Mouse (Mus musculus) forelimb bud, embryonic 11.5 days (tissue): ENCODE results near the gene Smg9.
"Not testable (repeated sequence)": the region's sequence is repeated elsewhere in the genome, so short reads cannot be mapped to it uniquely, and the experiment has no call there.

Source experiments
- DNase-seq: peaks from one replicate; pipeline ENCODE4 v3.0.0-alpha.2; 2012; ENCODE audit warnings: low read depth, low spot score

The Smg9 gene

DNA sequence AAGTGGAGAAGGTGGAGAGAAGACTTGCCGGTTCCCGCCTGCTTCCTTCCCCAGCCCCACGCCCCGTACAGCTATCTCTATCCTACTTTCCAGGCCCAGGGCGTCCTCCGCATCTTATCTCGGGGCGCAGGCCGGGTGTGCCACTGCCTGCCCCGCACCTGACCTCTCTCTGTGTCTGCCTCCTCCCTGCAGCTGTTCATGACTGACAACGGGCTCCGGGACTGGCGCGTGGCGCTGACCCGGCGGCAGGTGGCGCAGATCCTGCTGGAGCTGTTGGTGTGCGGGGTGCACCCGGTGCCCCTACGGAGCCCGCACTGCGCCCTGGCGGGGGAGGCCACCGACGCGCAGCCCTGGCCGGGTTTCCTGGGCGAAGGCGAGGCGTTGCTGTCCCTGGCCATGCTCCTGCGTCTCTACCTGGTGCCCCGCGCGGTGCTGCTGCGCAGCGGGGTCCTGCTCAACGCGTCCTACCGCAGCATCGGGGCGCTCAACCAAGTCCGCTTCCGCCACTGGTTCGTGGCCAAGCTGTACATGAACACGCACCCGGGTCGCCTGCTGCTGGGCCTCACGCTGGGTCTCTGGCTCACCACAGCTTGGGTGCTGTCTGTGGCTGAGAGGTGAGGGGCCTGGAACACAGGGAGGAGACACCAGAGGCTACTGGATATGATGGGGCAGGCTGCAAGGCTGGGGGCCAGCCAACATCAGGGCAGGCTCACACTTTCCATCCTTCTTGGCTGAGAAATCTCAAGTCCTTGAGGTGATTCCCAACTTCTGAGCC is 22.1 kb upstream of the Smg9 start:
- DNase-seq, result no peak

DNA sequence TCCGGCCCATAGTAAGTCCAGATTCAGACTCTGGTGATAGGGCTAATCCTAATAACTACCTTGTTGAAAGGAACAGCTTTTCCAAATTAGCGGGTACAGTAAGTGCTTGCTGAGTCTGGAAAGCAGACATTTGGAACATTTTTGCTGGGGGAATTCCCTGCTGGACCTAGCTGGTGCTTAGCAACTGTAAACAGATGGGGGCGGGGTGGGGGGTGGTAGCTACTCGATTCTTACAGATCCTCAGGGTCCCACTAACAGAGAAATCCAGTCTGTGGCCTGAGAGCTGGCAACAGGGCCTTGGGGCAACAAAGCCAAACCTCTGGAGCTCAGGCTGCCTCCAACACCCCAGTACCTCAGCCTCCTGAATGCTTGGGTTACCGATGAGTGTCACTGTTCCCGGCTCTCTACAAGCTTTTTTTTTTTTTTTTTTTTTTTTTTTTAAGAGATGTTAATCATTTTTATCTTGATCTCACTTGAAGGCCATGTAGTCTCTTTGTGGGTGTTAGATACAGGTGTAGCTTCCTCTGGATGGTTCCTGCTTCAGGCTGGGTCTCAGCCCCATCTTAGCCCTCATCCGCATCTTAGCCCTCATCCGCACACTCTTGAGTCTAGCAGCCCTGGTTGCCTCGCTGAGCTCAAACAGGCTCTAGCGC is 21.2 kb upstream of the Smg9 start:
- DNase-seq, result peak; percentile 79

- DNase-seq, result peak; percentile 62
Observed at GRCm38 (mm10) chr7:24379934-24380333, 19.5 kb upstream of the Smg9 start.

DNA sequence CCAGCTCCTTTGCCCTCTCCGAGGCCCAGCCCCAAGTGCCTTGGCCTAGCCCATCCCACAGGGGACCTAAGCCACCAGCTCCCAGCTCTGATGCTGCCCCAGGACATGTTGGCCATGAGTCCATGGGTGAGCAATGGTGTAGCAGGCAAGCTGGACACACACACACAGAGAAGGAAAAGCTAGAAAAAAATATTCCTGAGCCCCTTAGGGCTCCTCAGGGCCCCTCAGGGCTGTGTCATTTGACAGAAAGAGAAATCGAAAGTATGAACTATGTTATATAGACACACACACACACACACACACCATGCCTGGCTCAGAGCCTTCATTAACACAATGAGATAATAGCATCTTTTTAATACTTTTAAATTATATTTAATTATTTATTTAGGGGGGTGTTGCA is 19.0 kb upstream of the Smg9 start:
- no peak for DNase-seq

DNA sequence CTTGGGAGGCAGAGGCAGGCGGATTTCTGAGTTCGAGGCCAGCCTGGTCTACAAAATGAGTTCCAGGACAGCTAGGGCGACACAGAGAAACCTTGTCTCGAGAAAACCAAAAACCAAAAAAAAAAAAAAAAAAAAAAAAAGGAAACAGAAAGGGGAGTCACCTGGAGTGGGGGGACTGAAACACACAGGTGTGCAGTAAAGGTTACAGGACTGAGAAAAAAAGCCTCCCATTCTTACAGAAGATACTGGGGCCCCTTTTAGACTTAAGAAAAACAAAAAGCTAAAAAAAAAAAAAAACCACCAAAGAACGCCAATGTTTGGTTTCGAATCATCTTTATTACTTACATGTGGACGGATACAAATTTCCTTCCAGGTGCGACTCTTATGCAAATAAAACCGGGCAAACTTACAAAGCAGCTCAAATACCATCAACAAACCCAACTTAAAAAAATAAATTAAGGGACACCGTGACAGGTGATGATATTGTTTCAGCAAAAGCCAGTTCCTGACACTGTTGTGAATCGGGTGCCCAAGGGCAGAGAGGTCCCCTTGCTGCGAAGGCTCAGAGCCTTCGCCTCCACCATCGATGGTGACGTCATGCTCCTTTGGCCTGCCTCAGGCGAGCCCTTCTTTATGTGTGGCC is 16.6 kb upstream of the Smg9 start:
- DNase-seq, result no peak

- no peak for DNase-seq
Observed at GRCm38 (mm10) chr7:24384070-24384469, 15.3 kb upstream of the Smg9 start.

DNA sequence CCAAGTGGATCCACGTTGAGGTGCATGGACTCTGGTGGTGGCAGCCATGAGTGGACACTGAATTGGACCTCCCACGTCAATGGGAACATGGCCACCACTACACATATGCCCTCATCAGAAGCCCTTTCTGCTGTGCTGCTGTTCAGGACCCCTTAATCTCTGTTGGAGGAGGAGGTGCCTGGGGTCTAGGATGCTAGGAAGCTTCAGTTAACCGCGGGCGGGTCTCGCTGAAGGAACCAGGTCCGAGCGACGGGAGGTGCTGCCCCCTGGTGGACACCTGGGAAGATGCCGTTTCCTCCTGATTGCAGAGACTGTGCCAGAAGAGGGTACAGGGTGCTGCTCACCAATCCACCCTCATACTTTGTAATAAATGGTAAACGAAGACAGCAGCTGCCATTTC is 14.6 kb upstream of the Smg9 start:
- peak; percentile 68 for DNase-seq

DNA sequence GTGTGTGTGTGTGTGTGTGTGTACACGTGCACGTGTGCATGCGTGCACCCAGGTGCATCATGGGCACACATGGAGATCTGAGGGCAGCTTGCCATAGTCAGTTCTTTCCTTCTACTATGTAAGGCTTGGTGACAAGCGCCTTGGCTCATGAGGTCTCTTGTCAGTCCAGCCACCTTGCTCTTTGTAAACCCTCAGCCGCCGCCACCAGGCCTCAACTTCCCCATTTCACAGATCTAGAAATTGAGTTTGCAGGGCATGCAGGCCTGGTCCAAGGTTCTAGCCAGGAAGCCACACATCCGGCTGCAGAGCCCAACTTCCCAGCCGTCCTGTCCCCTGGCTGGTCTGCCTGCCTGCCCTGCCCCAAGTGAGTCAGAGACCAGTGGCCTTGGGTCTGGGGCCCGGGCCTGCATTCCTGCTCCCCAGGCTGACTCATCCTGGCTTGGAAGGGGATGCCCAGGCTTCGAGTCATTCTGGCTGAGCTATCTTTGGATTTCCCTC is 12.3 kb upstream of the Smg9 start:
- DNase-seq, result no peak

- no peak for DNase-seq
Observed at GRCm38 (mm10) chr7:24389516-24390187, 9.8 kb upstream of the Smg9 start.

GRCm38 (mm10) chr7:24390512-24390911 is 8.9 kb upstream of the Smg9 start:
- no peak for DNase-seq

- DNase-seq, result peak; percentile 83
Observed at GRCm38 (mm10) chr7:24391077-24391476, 8.3 kb upstream of the Smg9 start.

DNA sequence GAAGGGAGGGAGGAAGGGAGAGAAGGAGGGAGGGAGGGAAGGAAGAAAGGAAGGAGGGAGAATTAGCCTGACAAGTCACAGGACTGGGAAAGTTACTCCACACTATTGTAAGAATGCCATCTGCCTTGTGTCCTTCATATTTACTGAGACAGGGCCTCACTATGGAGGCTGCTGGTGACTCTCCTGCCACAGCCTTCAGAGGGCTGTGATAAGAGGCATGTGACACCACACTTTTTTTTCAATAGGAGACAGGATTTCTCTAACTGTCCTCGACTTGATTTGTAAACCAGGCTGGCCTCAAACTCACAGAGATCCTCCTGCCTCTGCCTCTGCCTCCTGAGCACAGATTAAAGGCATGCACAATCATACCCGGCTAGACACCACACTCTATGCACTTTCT is 7.7 kb upstream of the Smg9 start:
- DNase-seq, result no peak

GRCm38 (mm10) chr7:24394054-24394453 is 5.4 kb upstream of the Smg9 start:
- no peak for DNase-seq

- DNase-seq, result peak; percentile 79
Observed at GRCm38 (mm10) chr7:24394475-24395161, 4.8 kb upstream of the Smg9 start.

GRCm38 (mm10) chr7:24396832-24397231 is 2.6 kb upstream of the Smg9 start:
- no peak for DNase-seq

DNA sequence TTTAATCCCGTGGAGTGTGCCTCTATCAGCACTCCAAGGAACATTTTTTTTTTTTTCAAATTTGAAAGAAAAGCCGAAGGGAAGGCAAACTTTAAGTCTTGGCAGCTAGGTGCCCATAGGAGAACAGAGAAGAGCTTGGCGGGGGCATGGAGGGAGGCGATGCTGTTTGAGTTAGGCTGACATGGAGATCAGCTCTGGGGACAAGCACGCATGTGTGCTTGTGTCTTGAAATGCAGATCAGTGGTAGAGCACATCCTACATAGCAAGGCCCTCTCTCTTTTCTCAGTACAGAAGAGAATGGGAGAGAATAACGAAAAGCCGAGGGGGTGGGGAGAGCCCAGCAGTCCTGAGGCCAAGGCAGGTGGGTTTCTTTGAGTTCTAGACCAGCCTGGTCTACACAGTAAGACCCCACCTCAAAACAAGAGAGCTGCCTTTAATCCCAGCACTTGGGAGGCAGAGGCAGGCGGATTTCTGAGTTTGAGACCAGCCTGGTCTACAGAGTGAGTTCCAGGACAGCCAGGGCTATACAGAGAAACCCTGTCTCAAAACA is 980 bp upstream of the Smg9 start:
- no peak for DNase-seq

DNA sequence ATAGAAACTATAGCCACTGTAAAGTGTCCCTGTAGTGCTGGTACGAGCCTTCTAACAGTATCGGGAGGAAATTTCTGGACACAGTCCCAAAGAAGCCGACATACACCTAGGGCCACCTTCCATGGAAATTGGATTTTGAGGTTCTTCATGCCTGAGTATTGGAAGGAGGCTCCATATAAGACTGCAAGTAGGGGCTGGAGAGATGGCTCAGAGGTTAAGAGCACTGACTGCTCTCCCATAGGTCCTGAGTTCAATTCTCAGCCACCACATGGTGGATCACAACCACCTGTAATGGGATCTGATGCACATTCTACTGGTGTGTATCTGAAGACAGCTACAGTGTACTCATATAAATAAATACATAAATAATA is 648 bp downstream of the Smg9 start:
- DNase-seq, result no peak

DNA sequence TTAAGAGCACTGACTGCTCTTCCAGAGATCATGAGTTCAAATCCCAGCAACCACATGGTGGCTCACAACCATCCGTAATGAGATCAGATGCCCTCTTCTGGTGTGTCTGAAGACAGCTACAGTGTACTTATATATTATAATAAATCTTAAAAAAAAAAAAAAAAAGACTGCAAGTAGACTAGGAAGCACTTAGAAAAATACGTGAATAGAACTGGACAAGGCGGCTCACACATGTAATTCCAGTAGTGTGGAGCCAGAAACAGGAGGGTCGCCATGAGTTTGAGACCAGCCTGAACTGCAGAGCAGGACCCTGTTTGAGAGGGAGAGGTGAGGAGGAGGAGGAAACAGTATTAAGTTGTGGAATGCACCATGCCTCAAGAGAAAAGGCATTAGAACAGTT is 1.1 kb downstream of the Smg9 start:
- not testable (repeated sequence) for DNase-seq

DNA sequence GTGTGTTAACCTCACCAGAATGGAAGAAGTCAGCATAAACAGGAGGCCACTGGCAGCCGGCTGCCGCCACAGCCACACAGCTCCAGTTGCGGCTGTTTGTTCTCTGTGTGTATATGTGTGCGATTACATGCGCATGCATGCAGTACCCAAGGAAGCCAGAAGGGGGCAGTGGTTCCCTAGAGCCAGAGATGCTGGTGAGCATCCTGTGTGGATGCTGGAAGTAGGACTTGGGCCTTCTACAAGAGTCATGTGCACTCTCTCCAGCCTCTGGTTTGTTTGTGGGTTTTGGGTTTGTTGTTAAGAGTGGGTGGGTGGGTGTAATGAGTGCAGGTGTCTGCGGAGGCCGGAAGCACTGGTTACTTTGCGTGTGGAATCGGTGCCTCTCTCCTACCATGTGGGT is 3.4 kb downstream of the Smg9 start:
- no peak for DNase-seq

DNA sequence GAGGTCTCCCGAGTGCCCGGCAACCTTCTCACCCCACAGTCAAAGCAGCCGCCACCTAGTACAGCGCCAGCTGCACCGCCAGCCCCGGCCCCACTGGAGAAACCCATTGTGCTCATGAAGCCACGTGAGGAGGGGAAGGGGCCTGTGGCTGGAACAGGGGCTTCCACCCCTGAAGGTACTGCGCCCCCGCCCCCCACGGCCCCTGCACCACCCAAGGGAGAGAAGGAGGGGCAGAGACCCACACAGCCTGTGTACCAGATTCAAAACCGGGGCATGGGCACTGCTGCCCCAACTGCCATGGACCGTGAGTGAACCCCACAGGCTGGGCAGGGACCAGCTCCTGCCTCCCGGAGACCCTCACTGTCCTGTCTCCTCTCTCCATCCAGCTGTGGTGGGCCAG is 6.2 kb downstream of the Smg9 start:
- DNase-seq, result no peak
